Mouse (Mus musculus) hindbrain, embryonic 13.5 days (tissue): Measurements from ENCODE around the gene Traf3. TPM values are rescaled to one million over a fixed set of nuclear protein-coding genes. Genes with fewer than 3 reads are reported as not detected.

ENCODE experiments used
- ATAC-seq: fragments of 200-750 bp; cut with Nextera tagmentation; 2 replicates; pipeline ENCODE4 v1.8.0; 2017; ENCODE audit warnings: moderate TSS enrichment; ENCODE audit not compliant: low FRiP score
- H3K27ac ChIP-seq: fragments of 300-500 bp; sonication (generic); 2 replicates; pipeline ENCODE4 v1.5.1; 2015; ENCODE audit warnings: inconsistent platforms, mild to moderate bottlenecking, moderate library complexity
- H3K27me3 ChIP-seq: fragments of 300-500 bp; sonication (generic); 2 replicates; pipeline ENCODE4 v1.6.1; 2015; ENCODE audit warnings: mild to moderate bottlenecking, inconsistent platforms
- H3K36me3 ChIP-seq: fragments of 300-500 bp; sonication (generic); 2 replicates; pipeline ENCODE4 v1.6.1; 2015; ENCODE audit warnings: mild to moderate bottlenecking, inconsistent platforms
- H3K4me1 ChIP-seq: fragments of 300-500 bp; sonication (generic); replicated peaks from 2 replicates; pipeline ENCODE4 v1.6.1; 2015; ENCODE audit warnings: inconsistent platforms
- H3K4me2 ChIP-seq: fragments of 300-500 bp; sonication (generic); 2 replicates; pipeline ENCODE4 v1.6.1; 2015; ENCODE audit warnings: inconsistent platforms, mild to moderate bottlenecking, moderate library complexity
- H3K4me3 ChIP-seq: fragments of 300-500 bp; sonication (generic); 2 replicates; pipeline ENCODE4 v1.5.1; 2015; ENCODE audit warnings: mild to moderate bottlenecking, inconsistent platforms
- H3K9ac ChIP-seq: fragments of 300-500 bp; sonication (generic); 2 replicates; pipeline ENCODE4 v1.6.1; 2015; ENCODE audit warnings: mild to moderate bottlenecking, inconsistent platforms
- H3K9me3 ChIP-seq: fragments of 300-500 bp; sonication (generic); 2 replicates; pipeline ENCODE4 v1.6.1; 2016; ENCODE audit warnings: inconsistent platforms
- WGBS: fragments of 180-500 bp; shearing (Covaris S2); methylation state at CpG from one replicate; pipeline ENCODE4 v1.1.7; 2015; 5-methylcytosine and 5-hydroxymethylcytosine counted together
- polyA plus RNA-seq: library from polyadenylated mRNA; unstranded; fragments of >200 nt; fragmentation: Nextera tagmentation; extraction: Ambion mirVana; gene quantifications from 2 replicates; pipeline ENCODE4 v1.2.1, GENCODE M21; 2015

Traf3 gene
- polyA plus RNA-seq, 1 experiment from 2014 or later: 15.6 TPM

GRCm38 (mm10) chr12:111303702-111304337 lies 137.7 kb downstream of the Traf3 start:
- H3K9ac ChIP-seq: no peak overlapping the region
- no peaks in the 10 kb centered on the region for H3K27me3 ChIP-seq
- H3K9me3 ChIP-seq: no peaks in the 10 kb centered on the region
- WGBS: 89% methylated on average over 8 of the region's 8 CpGs
- no peaks in the 10 kb centered on the region for H3K4me1 ChIP-seq
- no peak for ATAC-seq
- H3K4me2 ChIP-seq: no peak overlapping the region
- H3K27ac ChIP-seq: no peak overlapping the region
- H3K4me3 ChIP-seq: no peak overlapping the region
- peaks cover 94% of the 10 kb centered on the region for H3K36me3 ChIP-seq

- no peak overlapping the region for H3K4me2 ChIP-seq
- no peak overlapping the region for H3K27ac ChIP-seq
- no peaks in the 10 kb centered on the region for H3K27me3 ChIP-seq
- WGBS: 90% methylated on average over 8 of the region's 8 CpGs
- no peaks in the 10 kb centered on the region for H3K9me3 ChIP-seq
- H3K9ac ChIP-seq: no peak overlapping the region
- H3K36me3 ChIP-seq: peaks cover 97% of the 10 kb centered on the region
- H3K4me3 ChIP-seq: no peak overlapping the region
- no peaks in the 10 kb centered on the region for H3K4me1 ChIP-seq
- ATAC-seq: no peak
These were observed 140.7 kb downstream of the Traf3 start for GRCm38 (mm10) chr12:111306821-111307220.

GRCm38 (mm10) chr12:111309256-111309655 lies 143.1 kb downstream of the Traf3 start:
- 82% methylated on average over 12 of the region's 12 CpGs for WGBS
- no peak overlapping the region for H3K9ac ChIP-seq
- no peaks in the 10 kb centered on the region for H3K9me3 ChIP-seq
- H3K4me2 ChIP-seq: no peak overlapping the region
- no peak for ATAC-seq
- no peaks in the 10 kb centered on the region for H3K27me3 ChIP-seq
- H3K4me1 ChIP-seq: no peaks in the 10 kb centered on the region
- H3K27ac ChIP-seq: no peak overlapping the region
- H3K36me3 ChIP-seq: peaks cover 97% of the 10 kb centered on the region
- H3K4me3 ChIP-seq: no peak overlapping the region

- no peak overlapping the region for H3K4me2 ChIP-seq
- 89% methylated on average over 14 of the region's 14 CpGs for WGBS
- H3K4me1 ChIP-seq: no peaks in the 10 kb centered on the region
- peaks cover 97% of the 10 kb centered on the region for H3K36me3 ChIP-seq
- ATAC-seq: no peak
- no peak overlapping the region for H3K27ac ChIP-seq
- H3K27me3 ChIP-seq: no peaks in the 10 kb centered on the region
- no peaks in the 10 kb centered on the region for H3K9me3 ChIP-seq
- H3K4me3 ChIP-seq: no peak overlapping the region
- no peak overlapping the region for H3K9ac ChIP-seq
These were observed 143.8 kb downstream of the Traf3 start for GRCm38 (mm10) chr12:111309931-111310330.

- H3K27ac ChIP-seq: no peak overlapping the region
- H3K4me3 ChIP-seq: no peak overlapping the region
- no peaks in the 10 kb centered on the region for H3K27me3 ChIP-seq
- ATAC-seq: no peak
- H3K36me3 ChIP-seq: peaks cover 97% of the 10 kb centered on the region
- no peak overlapping the region for H3K4me2 ChIP-seq
- no peaks in the 10 kb centered on the region for H3K9me3 ChIP-seq
- no peak overlapping the region for H3K9ac ChIP-seq
- WGBS: 96% methylated on average over 10 of the region's 10 CpGs
- no peaks in the 10 kb centered on the region for H3K4me1 ChIP-seq
These were observed 145.6 kb downstream of the Traf3 start for GRCm38 (mm10) chr12:111311775-111312174.

- Histone ChIP-seq H3K27me3 (no peaks in the 10 kb centered on the region), H3K4me3 (no peak overlapping the region), H3K4me1 (no peaks in the 10 kb centered on the region), H3K36me3 (peaks cover 100% of the 10 kb centered on the region), H3K4me2 (no peak overlapping the region), H3K9me3 (no peaks in the 10 kb centered on the region), H3K27ac (no peak overlapping the region), H3K9ac (no peak overlapping the region)
- no peak for ATAC-seq
- 95% methylated on average over 7 of the region's 7 CpGs for WGBS
These were observed 148.1 kb downstream of the Traf3 start for GRCm38 (mm10) chr12:111314273-111314672.

Other genes starting within 250 kb of the Traf3 start
- gene Ankrd9, start 187.3 kb upstream of the Traf3 start, polyA plus RNA-seq: 6.8 and 7.5 TPM in 2 replicates
- 5.2 and 5.6 TPM in 2 replicates for gene Rcor1, start 127.0 kb upstream of the Traf3 start, polyA plus RNA-seq
- 0.21 TPM in 1 of 2 replicates, not detected in the other for gene 4930595D18Rik, start 18.1 kb downstream of the Traf3 start, polyA plus RNA-seq
- 5.6 and 6.5 TPM in 2 replicates for gene Amn, start 104.7 kb downstream of the Traf3 start, polyA plus RNA-seq
- gene Cdc42bpb, start 211.3 kb downstream of the Traf3 start, polyA plus RNA-seq: 35.0 and 36.5 TPM in 2 replicates
- gene Lbhd2, start 240.4 kb downstream of the Traf3 start, polyA plus RNA-seq: 0.26 and 0.52 TPM in 2 replicates